Mouse (Mus musculus): ENCODE data around the gene Msmo1. TPM values are rescaled to one million over a fixed set of nuclear protein-coding genes. Genes with fewer than 3 reads are reported as not detected.

Gene Msmo1
- 246 and 263 TPM in 2 replicates for polyA plus RNA-seq (2014; fragmentation: Nextera tagmentation; extraction: Ambion mirVana)

GRCm38 (mm10) chr8:64733271-64733943, at the start of gene Msmo1:
Gene Msmo1 (minus strand): TSS chr8:64733792.
- H3K9ac ChIP-seq (ENCODE audit: low read length) = peak within 1 kb of the TSS; percentile 79
- H3K27me3 ChIP-seq (ENCODE audit: control insufficient read depth, insufficient read depth, low read length) = no peaks in the 10 kb centered on the region
- DNase-seq (ENCODE audit: low spot score, missing footprints) = peak; percentile 99
- peaks cover 3% of the 10 kb centered on the region; the same call in 1 of the 2 replicates for H3K36me3 ChIP-seq (ENCODE audit: control insufficient read depth, insufficient read depth, low read length)
- H3K4me1 ChIP-seq (ENCODE audit: control insufficient read depth, insufficient read depth, low read length) = peaks cover 15% of the 10 kb centered on the region
- no peaks in the 10 kb centered on the region for H3K9me3 ChIP-seq (ENCODE audit: control insufficient read depth, low read length)
- peak within 1 kb of the TSS; percentile 72 for H3K4me2 ChIP-seq
- peak; percentile 99 for ATAC-seq (ENCODE audit: low FRiP score)
- H3K4me3 ChIP-seq (ENCODE audit: low read depth, low read length) = peak within 1 kb of the TSS; percentile 81
- under 1% methylated on average over 60 of the region's 60 CpGs for WGBS
- no peak within 1 kb of the TSS for H3K27ac ChIP-seq (ENCODE audit: low read depth, low read length)

GRCm38 (mm10) chr8:64781947-64782346, 48.4 kb upstream of the Msmo1 start:
- H3K4me2 ChIP-seq = no peak overlapping the region
- no peak overlapping the region for H3K4me3 ChIP-seq (ENCODE audit: low read depth, low read length)
- ATAC-seq (ENCODE audit: low FRiP score) (no peak), DNase-seq (ENCODE audit: low spot score, missing footprints) (no peak)
- 88% methylated on average over 6 of the region's 6 CpGs for WGBS
- H3K36me3 ChIP-seq (ENCODE audit: control insufficient read depth, insufficient read depth, low read length) = no peaks in the 10 kb centered on the region
- no peak overlapping the region for H3K27ac ChIP-seq (ENCODE audit: low read depth, low read length)
- no peak overlapping the region for H3K9ac ChIP-seq (ENCODE audit: low read length)
- H3K9me3 ChIP-seq (ENCODE audit: control insufficient read depth, low read length) = no peaks in the 10 kb centered on the region
- H3K4me1 ChIP-seq (ENCODE audit: control insufficient read depth, insufficient read depth, low read length) = no peaks in the 10 kb centered on the region
- H3K27me3 ChIP-seq (ENCODE audit: control insufficient read depth, insufficient read depth, low read length) = no peaks in the 10 kb centered on the region

DNA sequence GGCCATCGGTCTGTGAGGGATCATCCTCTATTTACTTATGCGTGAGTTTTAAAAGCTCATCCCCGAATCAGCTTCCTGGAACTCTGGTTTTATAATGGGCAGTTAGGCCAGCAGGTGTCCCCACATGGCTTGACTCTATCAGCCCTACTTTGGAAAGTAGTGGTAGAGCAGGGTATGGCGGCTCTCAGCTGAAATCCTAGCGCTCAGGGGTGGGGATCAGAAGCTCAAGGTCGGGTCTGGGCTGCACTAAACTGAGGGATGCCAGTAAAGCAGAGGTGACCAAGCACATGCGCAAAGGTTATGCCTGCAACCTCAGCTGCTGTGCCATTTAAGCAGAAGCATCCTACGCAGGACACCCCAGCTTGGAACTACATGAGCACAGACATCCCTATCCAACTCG, 44.3 kb upstream of the Msmo1 start:
- WGBS = 74% methylated on average over 9 of the region's 9 CpGs
- peak; percentile 57; the same call in 1 of the 2 replicates for ATAC-seq (ENCODE audit: low FRiP score)
- no peak for DNase-seq (ENCODE audit: low spot score, missing footprints)

GRCm38 (mm10) chr8:64774136-64774535, 40.5 kb upstream of the Msmo1 start:
- no peak for DNase-seq (ENCODE audit: low spot score, missing footprints)
- H3K27ac ChIP-seq (ENCODE audit: low read depth, low read length) = no peak overlapping the region

More for the DNA sequence above, 44.3 kb upstream of the Msmo1 start:
- Histone ChIP-seq H3K36me3 (ENCODE audit: control insufficient read depth, insufficient read depth, low read length) (no peaks in the 10 kb centered on the region), H3K27ac (ENCODE audit: low read depth, low read length) (no peak overlapping the region), H3K4me1 (ENCODE audit: control insufficient read depth, insufficient read depth, low read length) (no peaks in the 10 kb centered on the region), H3K9me3 (ENCODE audit: control insufficient read depth, low read length) (no peaks in the 10 kb centered on the region), H3K27me3 (ENCODE audit: control insufficient read depth, insufficient read depth, low read length) (no peaks in the 10 kb centered on the region), H3K4me3 (ENCODE audit: low read depth, low read length) (no peak overlapping the region), H3K9ac (ENCODE audit: low read length) (no peak overlapping the region), H3K4me2 (no peak overlapping the region)

DNA sequence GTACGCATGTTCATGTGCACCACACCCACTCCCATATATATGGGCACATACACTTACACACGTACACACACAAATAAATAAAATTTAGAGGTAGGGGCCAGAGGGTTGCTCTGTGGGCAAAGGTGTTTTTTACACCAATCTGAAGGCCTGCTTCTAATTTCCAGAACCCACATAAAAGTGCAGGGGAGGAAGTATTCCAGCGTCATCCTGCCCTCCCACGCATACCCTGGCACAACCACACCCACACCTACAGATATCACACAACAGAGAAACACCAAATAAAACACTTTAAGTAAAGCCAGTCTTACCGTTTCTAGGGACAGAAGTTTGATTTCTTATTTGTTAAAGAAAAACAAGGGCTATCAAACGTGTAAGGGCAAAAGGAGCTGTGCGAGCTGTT, 37.2 kb upstream of the Msmo1 start:
- no peak overlapping the region for H3K9ac ChIP-seq (ENCODE audit: low read length)
- ATAC-seq (ENCODE audit: low FRiP score) (no peak), DNase-seq (ENCODE audit: low spot score, missing footprints) (no peak)
- no peaks in the 10 kb centered on the region for H3K9me3 ChIP-seq (ENCODE audit: control insufficient read depth, low read length)
- WGBS = 94% methylated on average over 7 of the region's 7 CpGs
- no peaks in the 10 kb centered on the region for H3K27me3 ChIP-seq (ENCODE audit: control insufficient read depth, insufficient read depth, low read length)
- no peak overlapping the region for H3K27ac ChIP-seq (ENCODE audit: low read depth, low read length)
- no peaks in the 10 kb centered on the region for H3K36me3 ChIP-seq (ENCODE audit: control insufficient read depth, insufficient read depth, low read length)
- H3K4me1 ChIP-seq (ENCODE audit: control insufficient read depth, insufficient read depth, low read length) = no peaks in the 10 kb centered on the region
- H3K4me3 ChIP-seq (ENCODE audit: low read depth, low read length) = no peak overlapping the region
- no peak overlapping the region for H3K4me2 ChIP-seq

More at GRCm38 (mm10) chr8:64774136-64774535, 40.5 kb upstream of the Msmo1 start:
- H3K36me3 ChIP-seq (ENCODE audit: control insufficient read depth, insufficient read depth, low read length) = no peaks in the 10 kb centered on the region
- H3K27me3 ChIP-seq (ENCODE audit: control insufficient read depth, insufficient read depth, low read length) = no peaks in the 10 kb centered on the region
- H3K4me2 ChIP-seq = no peak overlapping the region
- no peak overlapping the region for H3K4me3 ChIP-seq (ENCODE audit: low read depth, low read length)
- no peak for ATAC-seq (ENCODE audit: low FRiP score)
- 91% methylated on average over 6 of the region's 6 CpGs for WGBS
- no peaks in the 10 kb centered on the region for H3K9me3 ChIP-seq (ENCODE audit: control insufficient read depth, low read length)
- no peaks in the 10 kb centered on the region for H3K4me1 ChIP-seq (ENCODE audit: control insufficient read depth, insufficient read depth, low read length)
- no peak overlapping the region for H3K9ac ChIP-seq (ENCODE audit: low read length)

DNA sequence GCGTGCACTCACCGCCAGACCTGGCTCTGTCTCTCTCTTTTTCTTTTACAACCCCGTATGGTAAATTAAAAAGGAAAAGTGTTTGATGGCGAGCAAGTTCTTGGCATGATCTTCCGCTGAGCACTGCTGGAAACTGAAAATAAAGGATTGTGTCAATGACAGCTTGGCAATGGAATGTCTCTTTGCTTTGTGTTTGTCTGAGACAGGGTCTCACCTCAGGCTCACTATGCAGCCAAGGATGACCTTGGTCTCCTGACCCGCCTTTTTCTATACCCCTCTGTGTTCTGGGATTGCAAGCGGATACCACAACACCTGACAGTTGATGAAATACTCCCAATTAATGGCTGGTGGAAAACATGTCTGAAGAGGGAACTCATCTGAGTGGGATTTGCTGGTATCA, 36.0 kb upstream of the Msmo1 start:
- ATAC-seq (ENCODE audit: low FRiP score) (no peak), DNase-seq (ENCODE audit: low spot score, missing footprints) (no peak)
- Histone ChIP-seq H3K27ac (ENCODE audit: low read depth, low read length) (no peak overlapping the region), H3K4me3 (ENCODE audit: low read depth, low read length) (no peak overlapping the region), H3K36me3 (ENCODE audit: control insufficient read depth, insufficient read depth, low read length) (no peaks in the 10 kb centered on the region), H3K4me1 (ENCODE audit: control insufficient read depth, insufficient read depth, low read length) (no peaks in the 10 kb centered on the region), H3K4me2 (no peak overlapping the region), H3K27me3 (ENCODE audit: control insufficient read depth, insufficient read depth, low read length) (no peaks in the 10 kb centered on the region), H3K9me3 (ENCODE audit: control insufficient read depth, low read length) (no peaks in the 10 kb centered on the region), H3K9ac (ENCODE audit: low read length) (no peak overlapping the region)
- 91% methylated on average over 7 of the region's 7 CpGs for WGBS

DNA sequence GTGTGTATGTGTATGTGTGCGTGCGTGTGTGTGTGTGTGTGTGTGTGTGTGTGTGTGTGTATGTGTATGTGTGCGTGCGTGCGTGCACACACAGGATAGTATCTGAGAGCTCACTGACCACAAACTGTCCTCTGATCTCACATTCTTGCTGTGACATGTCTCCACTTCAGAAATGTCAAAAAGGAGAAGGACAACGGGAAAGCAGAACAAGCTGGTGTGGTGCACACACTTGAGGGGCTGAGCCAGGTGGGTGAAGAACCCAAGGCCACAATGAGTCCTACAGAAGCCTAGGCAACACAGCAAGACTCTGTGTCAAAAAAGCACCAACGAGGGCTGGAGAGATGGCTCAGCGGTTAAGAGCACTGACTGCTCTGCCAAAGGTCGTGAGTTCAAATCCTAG, 35.1 kb upstream of the Msmo1 start:
- no peaks in the 10 kb centered on the region for H3K4me1 ChIP-seq (ENCODE audit: control insufficient read depth, insufficient read depth, low read length)
- no peak for DNase-seq (ENCODE audit: low spot score, missing footprints)
- H3K27ac ChIP-seq (ENCODE audit: low read depth, low read length) = no peak overlapping the region
- no peaks in the 10 kb centered on the region for H3K9me3 ChIP-seq (ENCODE audit: control insufficient read depth, low read length)
- H3K4me3 ChIP-seq (ENCODE audit: low read depth, low read length) = no peak overlapping the region
- ATAC-seq (ENCODE audit: low FRiP score) = no peak
- no peaks in the 10 kb centered on the region for H3K36me3 ChIP-seq (ENCODE audit: control insufficient read depth, insufficient read depth, low read length)
- no peaks in the 10 kb centered on the region for H3K27me3 ChIP-seq (ENCODE audit: control insufficient read depth, insufficient read depth, low read length)
- H3K4me2 ChIP-seq = no peak overlapping the region
- no peak overlapping the region for H3K9ac ChIP-seq (ENCODE audit: low read length)
- WGBS = 87% methylated on average over 9 of the region's 9 CpGs

DNA sequence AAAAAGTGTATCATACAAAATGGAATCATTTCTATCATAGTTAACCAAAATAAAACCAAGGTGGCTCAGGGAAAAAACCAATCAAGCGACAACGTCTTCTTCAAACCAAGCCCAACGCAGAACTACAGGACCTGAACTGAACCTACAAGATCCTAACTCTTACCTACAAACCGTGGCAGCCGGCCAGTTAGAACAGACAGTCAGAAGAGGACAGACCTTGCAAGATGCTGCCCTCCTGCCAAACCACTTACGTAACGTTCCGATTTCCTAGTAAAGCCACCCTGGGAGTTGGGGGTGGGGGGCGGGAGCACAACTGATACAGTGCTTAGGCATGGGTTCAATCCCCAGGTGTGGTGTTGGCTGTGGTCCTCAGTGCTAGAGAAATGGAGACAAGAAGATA, 33.5 kb upstream of the Msmo1 start:
- no peak overlapping the region for H3K9ac ChIP-seq (ENCODE audit: low read length)
- no peak for ATAC-seq (ENCODE audit: low FRiP score)
- WGBS = 98% methylated on average over 9 of the region's 9 CpGs

DNA sequence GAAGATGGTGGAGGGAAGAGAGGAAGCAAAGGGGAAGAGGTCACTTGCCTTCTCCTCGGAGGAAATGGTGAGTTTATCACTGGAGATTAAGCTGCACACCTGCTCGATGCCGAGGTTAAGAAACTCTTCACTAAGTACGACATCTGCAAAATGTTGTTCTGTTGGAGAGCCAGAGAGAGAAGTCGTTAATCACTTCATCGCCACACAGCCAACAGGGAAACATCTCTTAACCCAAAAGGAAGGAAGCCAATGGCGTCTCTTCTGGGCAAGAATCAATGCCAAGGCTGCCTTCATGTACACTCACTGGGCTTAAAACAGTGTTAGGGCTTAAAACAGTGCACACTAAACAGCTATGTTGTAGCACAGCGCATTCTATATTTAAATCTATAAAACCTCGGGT, 30.5 kb upstream of the Msmo1 start:
- WGBS = 86% methylated on average over 9 of the region's 9 CpGs
- Histone ChIP-seq H3K4me1 (ENCODE audit: control insufficient read depth, insufficient read depth, low read length) (no peaks in the 10 kb centered on the region), H3K9ac (ENCODE audit: low read length) (no peak overlapping the region), H3K27ac (ENCODE audit: low read depth, low read length) (no peak overlapping the region), H3K4me3 (ENCODE audit: low read depth, low read length) (no peak overlapping the region), H3K27me3 (ENCODE audit: control insufficient read depth, insufficient read depth, low read length) (no peaks in the 10 kb centered on the region), H3K36me3 (ENCODE audit: control insufficient read depth, insufficient read depth, low read length) (no peaks in the 10 kb centered on the region), H3K9me3 (ENCODE audit: control insufficient read depth, low read length) (no peaks in the 10 kb centered on the region), H3K4me2 (no peak overlapping the region)
- ATAC-seq (ENCODE audit: low FRiP score) = no peak
- DNase-seq (ENCODE audit: low spot score, missing footprints) = no peak

More for the DNA sequence above, 33.5 kb upstream of the Msmo1 start:
- no peak for DNase-seq (ENCODE audit: low spot score, missing footprints)
- no peak overlapping the region for H3K4me3 ChIP-seq (ENCODE audit: low read depth, low read length)
- H3K27ac ChIP-seq (ENCODE audit: low read depth, low read length) = no peak overlapping the region
- no peaks in the 10 kb centered on the region for H3K36me3 ChIP-seq (ENCODE audit: control insufficient read depth, insufficient read depth, low read length)
- H3K9me3 ChIP-seq (ENCODE audit: control insufficient read depth, low read length) = no peaks in the 10 kb centered on the region
- H3K27me3 ChIP-seq (ENCODE audit: control insufficient read depth, insufficient read depth, low read length) = no peaks in the 10 kb centered on the region
- no peak overlapping the region for H3K4me2 ChIP-seq
- H3K4me1 ChIP-seq (ENCODE audit: control insufficient read depth, insufficient read depth, low read length) = no peaks in the 10 kb centered on the region

Measured in midbrain, embryonic 11.5 days (tissue).